Mouse (Mus musculus) hindbrain, embryonic 15.5 days (tissue): ENCODE data around the gene Gm20388. TPM values are rescaled to one million over a fixed set of nuclear protein-coding genes. Genes with fewer than 3 reads are reported as not detected.
"Not testable (repeated sequence)": the region's sequence is repeated elsewhere in the genome, so short reads cannot be mapped to it uniquely, and the experiment has no call there.

Source experiments
- ATAC-seq: fragments of 200-750 bp; cut with Nextera tagmentation; 2 replicates; pipeline ENCODE4 v1.8.0; 2017; ENCODE audit warnings: low read depth, moderate number of reproducible peaks, moderate TSS enrichment; ENCODE audit not compliant: low FRiP score
- H3K27ac ChIP-seq: fragments of 300-500 bp; sonication (generic); replicated peaks from 2 replicates; pipeline ENCODE4 v1.5.1; 2015; ENCODE audit warnings: mild to moderate bottlenecking, inconsistent platforms
- H3K27me3 ChIP-seq: fragments of 300-500 bp; sonication (generic); 2 replicates; pipeline ENCODE4 v1.6.1; 2015; ENCODE audit warnings: control low read depth, inconsistent platforms
- H3K36me3 ChIP-seq: fragments of 300-500 bp; sonication (generic); 2 replicates; pipeline ENCODE4 v1.6.1; 2015; ENCODE audit warnings: control low read depth, inconsistent platforms
- H3K4me1 ChIP-seq: fragments of 300-500 bp; sonication (generic); replicated peaks from 2 replicates; pipeline ENCODE4 v1.6.1; 2015; ENCODE audit warnings: control low read depth, inconsistent platforms
- H3K4me2 ChIP-seq: fragments of 300-500 bp; sonication (generic); 2 replicates; pipeline ENCODE4 v1.6.1; 2015; ENCODE audit warnings: moderate library complexity, mild to moderate bottlenecking, inconsistent platforms
- H3K4me3 ChIP-seq: fragments of 300-500 bp; sonication (generic); 2 replicates; pipeline ENCODE4 v1.5.1; 2015; ENCODE audit warnings: mild to moderate bottlenecking, inconsistent platforms
- H3K9ac ChIP-seq: fragments of 300-500 bp; sonication (generic); 2 replicates; pipeline ENCODE4 v1.6.1; 2015; ENCODE audit warnings: inconsistent platforms
- H3K9me3 ChIP-seq: fragments of 300-500 bp; sonication (generic); 2 replicates; pipeline ENCODE4 v1.6.1; 2016; ENCODE audit warnings: control low read depth, inconsistent platforms
- WGBS: fragments of 180-500 bp; shearing (Covaris S2); methylation state at CpG from one replicate; pipeline ENCODE4 v1.1.7; 2015; 5-methylcytosine and 5-hydroxymethylcytosine counted together
- polyA plus RNA-seq: library from polyadenylated mRNA; unstranded; fragments of >200 nt; fragmentation: Nextera tagmentation; extraction: Ambion mirVana; gene quantifications from 2 replicates; pipeline ENCODE4 v1.2.1, GENCODE M21; 2015

The Gm20388 gene
- polyA plus RNA-seq, 1 experiment from 2014 or later = 5.4 TPM

GRCm38 (mm10) chr8:123252925-123253324 is 3342.3 kb downstream of the Gm20388 start:
- Histone ChIP-seq H3K27me3 (no peaks in the 10 kb centered on the region), H3K9ac (peak overlapping the region; percentile 90), H3K4me2 (peak overlapping the region; percentile 92), H3K27ac (0 out of 2 replicates have a peak overlapping the region, but pooled peaks have one; percentile 91), H3K9me3 (no peaks in the 10 kb centered on the region), H3K36me3 (peaks cover 40% of the 10 kb centered on the region), H3K4me1 (peaks cover 32% of the 10 kb centered on the region), H3K4me3 (peak overlapping the region; percentile 84)
- no peak for ATAC-seq
- 57% methylated on average over 4 of the region's 4 CpGs for WGBS

DNA sequence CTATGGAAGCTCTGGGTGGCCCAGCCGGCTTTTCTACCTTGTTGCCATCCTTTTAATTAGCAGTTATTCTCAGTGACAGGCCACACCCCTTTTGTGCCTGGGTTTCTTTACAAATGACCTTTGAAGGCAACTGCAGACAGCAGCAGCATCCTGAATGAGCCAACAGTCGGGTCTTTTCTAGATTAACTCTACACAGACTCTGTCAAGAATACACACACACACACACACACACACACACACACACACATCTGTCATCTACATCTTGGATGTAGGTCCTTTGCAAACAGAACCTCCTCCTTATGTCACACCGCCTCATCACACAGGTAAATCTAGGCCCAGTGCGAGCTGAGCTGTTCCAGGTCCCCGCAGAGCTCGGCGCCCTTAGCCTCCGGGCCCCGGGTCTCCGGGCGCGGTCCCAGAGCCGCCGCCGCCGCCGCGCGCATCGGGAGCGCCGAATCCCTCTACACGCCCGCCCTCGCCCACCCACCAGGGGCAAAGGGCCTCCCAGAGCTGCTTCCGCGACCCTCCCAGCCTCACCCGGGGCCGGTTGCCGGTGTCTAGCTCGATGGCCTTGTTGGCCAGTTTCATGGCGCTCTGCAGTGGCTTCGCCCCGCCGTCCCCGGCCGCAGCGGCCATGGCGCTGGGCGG is 3342.9 kb downstream of the Gm20388 start:
- Histone ChIP-seq H3K4me3 (peak overlapping the region; percentile 84), H3K4me2 (peak overlapping the region; percentile 92), H3K27me3 (no peaks in the 10 kb centered on the region), H3K36me3 (peaks cover 40% of the 10 kb centered on the region), H3K4me1 (peaks cover 32% of the 10 kb centered on the region), H3K9ac (peak overlapping the region; percentile 90), H3K9me3 (no peaks in the 10 kb centered on the region), H3K27ac (peak overlapping the region; percentile 91)
- WGBS = under 1% methylated on average over 40 of the region's 40 CpGs
- ATAC-seq = no peak; the same call in none of the 2 replicates

- peak within 1 kb of the TSS; percentile 91 for H3K27ac ChIP-seq
- H3K4me2 ChIP-seq = peak within 1 kb of the TSS; percentile 92
- H3K9me3 ChIP-seq = no peaks in the 10 kb centered on the region
- peaks cover 40% of the 10 kb centered on the region for H3K36me3 ChIP-seq
- no peaks in the 10 kb centered on the region for H3K27me3 ChIP-seq
- H3K4me1 ChIP-seq = peaks cover 32% of the 10 kb centered on the region
- H3K9ac ChIP-seq = peak within 1 kb of the TSS; percentile 90
- under 1% methylated on average over 83 of the region's 99 CpGs for WGBS
- ATAC-seq = peak; percentile 95
- H3K4me3 ChIP-seq = peak within 1 kb of the TSS; percentile 84
Observed at GRCm38 (mm10) chr8:123254099-123254885, 3343.7 kb downstream of the Gm20388 start, which contains the start of the genes Zfp276 and Vps9d1. Gene Zfp276 (plus strand): TSS chr8:123254195. Gene Vps9d1 (minus strand): TSS chr8:123254348.

GRCm38 (mm10) chr8:123255170-123255569 is 3344.5 kb downstream of the Gm20388 start:
- 71% methylated on average over 6 of the region's 6 CpGs for WGBS
- H3K9me3 ChIP-seq = no peaks in the 10 kb centered on the region
- H3K4me1 ChIP-seq = peaks cover 32% of the 10 kb centered on the region
- peak overlapping the region; percentile 92 for H3K4me2 ChIP-seq
- peaks cover 43% of the 10 kb centered on the region for H3K36me3 ChIP-seq
- no peaks in the 10 kb centered on the region for H3K27me3 ChIP-seq
- no peak overlapping the region for H3K27ac ChIP-seq
- no peak for ATAC-seq
- peak overlapping the region; percentile 84 for H3K4me3 ChIP-seq
- H3K9ac ChIP-seq = peak overlapping the region; percentile 90

- H3K9ac ChIP-seq = no peak overlapping the region
- H3K4me2 ChIP-seq = no peak overlapping the region
- H3K4me3 ChIP-seq = no peak overlapping the region
- no peaks in the 10 kb centered on the region for H3K27me3 ChIP-seq
- no peak for ATAC-seq
- H3K4me1 ChIP-seq = peaks cover 32% of the 10 kb centered on the region
- no peak overlapping the region for H3K27ac ChIP-seq
- H3K9me3 ChIP-seq = no peaks in the 10 kb centered on the region
- peaks cover 33% of the 10 kb centered on the region for H3K36me3 ChIP-seq
- WGBS = 60% methylated on average over 3 of the region's 3 CpGs
Observed at GRCm38 (mm10) chr8:123257114-123257513, 3346.5 kb downstream of the Gm20388 start.

- H3K9me3 ChIP-seq, H3K4me2 ChIP-seq, H3K27me3 ChIP-seq, ATAC-seq, H3K9ac ChIP-seq, H3K27ac ChIP-seq, H3K4me3 ChIP-seq: not testable (repeated sequence)
- Histone ChIP-seq H3K4me1 (peaks cover 30% of the 10 kb centered on the region), H3K36me3 (peaks cover 34% of the 10 kb centered on the region)
- WGBS = 92% methylated on average over 8 of the region's 8 CpGs
Observed at GRCm38 (mm10) chr8:123257593-123257992, 3347.0 kb downstream of the Gm20388 start.

- WGBS = 73% methylated on average over 14 of the region's 14 CpGs
- H3K4me2 ChIP-seq = no peak overlapping the region
- H3K4me3 ChIP-seq = no peak overlapping the region
- ATAC-seq = no peak
- no peak overlapping the region for H3K27ac ChIP-seq
- no peaks in the 10 kb centered on the region for H3K27me3 ChIP-seq
- H3K9me3 ChIP-seq = no peaks in the 10 kb centered on the region
- H3K4me1 ChIP-seq = no peaks in the 10 kb centered on the region
- H3K36me3 ChIP-seq = peaks cover 63% of the 10 kb centered on the region
- no peak overlapping the region for H3K9ac ChIP-seq
Observed at GRCm38 (mm10) chr8:123267926-123268656, 3357.4 kb downstream of the Gm20388 start.

DNA sequence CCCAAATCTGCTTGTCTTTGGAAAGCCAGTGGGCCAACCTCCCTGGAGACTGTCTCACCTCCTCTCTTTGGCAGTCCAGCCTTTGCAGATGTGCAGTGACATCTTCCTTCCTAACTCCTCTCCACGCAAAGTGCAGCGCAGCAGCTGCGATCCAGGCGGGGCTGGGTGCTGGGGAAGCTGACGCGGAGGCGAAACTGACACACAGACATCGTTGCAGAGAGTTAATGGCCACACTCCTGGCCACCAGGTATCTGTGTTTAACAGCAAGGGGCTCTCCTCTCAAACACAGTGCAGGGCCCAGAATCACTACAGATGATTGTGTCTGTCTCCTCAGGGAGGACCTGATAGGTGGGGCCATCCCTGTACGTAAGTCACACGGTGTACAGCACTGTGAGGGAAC is 3360.5 kb downstream of the Gm20388 start:
- Histone ChIP-seq H3K9ac (no peak overlapping the region), H3K4me1 (no peaks in the 10 kb centered on the region), H3K4me2 (no peak overlapping the region), H3K27me3 (no peaks in the 10 kb centered on the region), H3K9me3 (no peaks in the 10 kb centered on the region), H3K4me3 (no peak overlapping the region), H3K36me3 (peaks cover 36% of the 10 kb centered on the region), H3K27ac (no peak overlapping the region)
- 91% methylated on average over 10 of the region's 10 CpGs for WGBS
- no peak for ATAC-seq

DNA sequence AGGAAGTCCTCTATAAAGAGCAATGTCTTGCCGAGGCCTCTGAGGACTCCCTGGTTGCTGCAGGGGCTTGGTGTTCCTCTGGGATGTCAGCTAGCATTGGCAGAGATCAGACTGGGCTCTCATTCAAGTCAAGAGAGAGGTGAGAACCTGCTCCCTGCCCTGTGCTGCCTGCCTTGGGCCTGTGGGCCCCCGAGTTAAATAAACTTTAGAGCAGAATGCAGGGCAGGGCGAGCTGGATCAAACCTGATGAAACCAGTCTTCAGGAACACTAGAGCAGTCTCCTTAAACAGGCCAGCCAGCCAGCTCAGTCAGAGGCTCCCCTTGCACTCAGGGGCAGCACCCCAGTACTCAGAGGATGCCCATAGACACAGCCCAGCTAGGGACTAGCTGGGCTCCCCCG is 3361.3 kb downstream of the Gm20388 start:
- Histone ChIP-seq H3K36me3 (peaks cover 32% of the 10 kb centered on the region), H3K4me1 (no peaks in the 10 kb centered on the region), H3K9ac (no peak overlapping the region), H3K4me2 (no peak overlapping the region), H3K9me3 (no peaks in the 10 kb centered on the region), H3K27me3 (no peaks in the 10 kb centered on the region), H3K4me3 (no peak overlapping the region), H3K27ac (no peak overlapping the region)
- WGBS = 75% methylated on average over 4 of the region's 4 CpGs
- no peak for ATAC-seq

DNA sequence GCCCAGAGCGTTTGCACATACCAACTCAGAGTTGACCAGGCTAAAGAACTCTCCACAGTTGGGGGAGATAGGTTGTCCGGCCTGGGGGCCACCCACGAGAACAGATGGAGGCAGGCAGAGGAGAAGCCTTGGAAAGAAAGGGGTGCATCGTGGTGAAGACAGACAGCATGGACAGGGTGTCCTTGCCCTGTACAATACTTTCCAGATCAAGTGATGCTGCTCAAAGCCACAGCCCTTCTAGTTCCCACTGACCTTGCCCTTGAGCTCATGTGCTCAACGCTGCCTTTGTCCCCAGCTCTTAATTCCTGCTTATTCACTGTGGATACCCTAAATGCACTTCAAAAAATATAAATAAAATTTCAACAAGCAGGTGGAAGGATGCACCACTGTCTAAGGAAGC is 3363.8 kb downstream of the Gm20388 start:
- WGBS = 83% methylated on average over 5 of the region's 5 CpGs
- no peak overlapping the region for H3K27ac ChIP-seq
- H3K27me3 ChIP-seq = no peaks in the 10 kb centered on the region
- ATAC-seq = no peak
- H3K4me2 ChIP-seq = no peak overlapping the region
- no peaks in the 10 kb centered on the region for H3K9me3 ChIP-seq
- H3K4me1 ChIP-seq = no peaks in the 10 kb centered on the region
- no peak overlapping the region for H3K9ac ChIP-seq
- H3K36me3 ChIP-seq = peaks cover 8% of the 10 kb centered on the region; the same call in 1 of the 2 replicates
- H3K4me3 ChIP-seq = no peak overlapping the region

DNA sequence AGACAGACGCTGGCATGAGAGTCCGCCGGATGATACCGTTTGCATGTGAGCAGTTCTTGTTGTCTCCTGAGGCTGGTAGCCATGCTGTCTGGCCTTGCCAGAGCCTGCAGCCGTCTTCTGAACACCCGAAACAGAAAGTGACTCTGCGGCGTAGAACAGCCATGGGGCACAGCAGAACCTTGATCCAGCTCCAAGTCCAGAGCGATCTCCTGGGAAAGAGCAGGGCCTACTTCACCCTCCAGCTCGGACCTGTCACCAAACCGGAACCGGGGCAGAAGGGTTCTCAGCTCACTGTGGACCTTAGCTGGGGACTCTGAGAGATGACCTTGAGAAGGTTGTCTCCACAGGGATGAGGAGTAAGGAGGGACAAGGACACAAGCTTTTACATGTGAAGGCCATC is 3364.5 kb downstream of the Gm20388 start:
- no peak overlapping the region for H3K27ac ChIP-seq
- no peaks in the 10 kb centered on the region for H3K4me1 ChIP-seq
- H3K9ac ChIP-seq = no peak overlapping the region
- 0 out of 2 replicates have a peak, but pooled peaks cover 3% of the 10 kb centered on the region for H3K36me3 ChIP-seq
- no peak for ATAC-seq
- H3K9me3 ChIP-seq = no peaks in the 10 kb centered on the region
- no peak overlapping the region for H3K4me3 ChIP-seq
- H3K4me2 ChIP-seq = no peak overlapping the region
- WGBS = 93% methylated on average over 12 of the region's 12 CpGs
- no peaks in the 10 kb centered on the region for H3K27me3 ChIP-seq

GRCm38 (mm10) chr8:123278445-123278844 is 3367.8 kb downstream of the Gm20388 start:
- H3K4me2 ChIP-seq = no peak overlapping the region
- H3K27ac ChIP-seq = no peak overlapping the region
- H3K4me3 ChIP-seq = no peak overlapping the region
- 78% methylated on average over 7 of the region's 7 CpGs for WGBS
- ATAC-seq = no peak
- no peaks in the 10 kb centered on the region for H3K36me3 ChIP-seq
- no peaks in the 10 kb centered on the region for H3K4me1 ChIP-seq
- no peaks in the 10 kb centered on the region for H3K27me3 ChIP-seq
- no peaks in the 10 kb centered on the region for H3K9me3 ChIP-seq
- H3K9ac ChIP-seq = no peak overlapping the region
